ENCODE assay signal across 8 mouse cellular contexts in genomic region chr10:84440181-84440540, GRCm38 (mm10). TPM values are rescaled to one million over a fixed set of nuclear protein-coding genes. Genes with fewer than 3 reads are reported as not detected.
DNase-seq lines count a peak whose midpoint lies in the region; ATAC-seq and TF ChIP-seq lines count a peak whose summit lies in the region.

No protein-coding gene starts in this region.

- peak overlapping the region; percentile 99 for H3K27ac ChIP-seq in kidney, embryonic 14.5 days (ENCODE audit: low read depth, low read length)
- H3K27ac ChIP-seq in bone marrow macrophage, adult 2 months (ENCODE audit: insufficient read depth, low read depth, low read length) = no peak overlapping the region
- peak overlapping the region; percentile 98 for H3K27ac ChIP-seq in hindbrain, embryonic 14.5 days
- H3K27ac ChIP-seq in midbrain, embryonic 15.5 days = peak overlapping the region; percentile 90

- H3K9me3 ChIP-seq in kidney, embryonic 14.5 days (ENCODE audit: control insufficient read depth, low read length) = no peaks in the 10 kb centered on the region
- H3K9me3 ChIP-seq in hindbrain, embryonic 14.5 days (ENCODE audit: control insufficient read depth, low read length) = no peaks in the 10 kb centered on the region
- H3K9me3 ChIP-seq in midbrain, embryonic 15.5 days = no peaks in the 10 kb centered on the region

- peak overlapping the region; percentile 98 for H3K9ac ChIP-seq in kidney, embryonic 14.5 days (ENCODE audit: low read depth, low read length)
- peak overlapping the region; percentile 99 for H3K9ac ChIP-seq in hindbrain, embryonic 14.5 days
- peak overlapping the region; percentile 85 for H3K9ac ChIP-seq in midbrain, embryonic 15.5 days

- intact Hi-C loops in left cerebral cortex, postnatal 4 days (cut with DNase I) = no loop called here

- H3K4me2 ChIP-seq in kidney, embryonic 14.5 days (replicated peaks; ENCODE audit: low read depth, low read length) = peak overlapping the region; percentile 90
- H3K4me2 ChIP-seq in hindbrain, embryonic 14.5 days (replicated peaks) = peak overlapping the region; percentile 91
- peak overlapping the region; percentile 81 for H3K4me2 ChIP-seq in midbrain, embryonic 15.5 days

- no peak for DNase-seq in kidney, postnatal 25 days
- no peak for DNase-seq in hindbrain, embryonic 14.5 days (ENCODE audit: low spot score)
- DNase-seq in retina, postnatal 1 day = no peak
- no peak for DNase-seq in left cerebral cortex, postnatal 4 days
- DNase-seq in thymus, postnatal 36 days = no peak

- peaks cover 28% of the 10 kb centered on the region for H3K4me1 ChIP-seq in kidney, embryonic 14.5 days (ENCODE audit: control insufficient read depth, insufficient read depth, low read length)
- peaks cover 14% of the 10 kb centered on the region for H3K4me1 ChIP-seq in bone marrow macrophage, adult 2 months (ENCODE audit: control insufficient read depth, insufficient read depth, low read length)
- H3K4me1 ChIP-seq in hindbrain, embryonic 14.5 days (replicated peaks; ENCODE audit: control insufficient read depth, insufficient read depth, low read length) = peaks cover 50% of the 10 kb centered on the region
- peaks cover 59% of the 10 kb centered on the region for H3K4me1 ChIP-seq in midbrain, embryonic 15.5 days

- H3K27me3 ChIP-seq in kidney, embryonic 14.5 days (ENCODE audit: control insufficient read depth, insufficient read depth, low read length) = no peaks in the 10 kb centered on the region
- no peaks in the 10 kb centered on the region for H3K27me3 ChIP-seq in hindbrain, embryonic 14.5 days (ENCODE audit: control insufficient read depth, insufficient read depth, low read length)
- no peaks in the 10 kb centered on the region for H3K27me3 ChIP-seq in midbrain, embryonic 15.5 days (replicated peaks)

- peak overlapping the region; percentile 86 for H3K4me3 ChIP-seq in kidney, embryonic 14.5 days (ENCODE audit: low read length)
- H3K4me3 ChIP-seq in bone marrow macrophage, adult 2 months (ENCODE audit: insufficient read depth, low read length) = peak overlapping the region; percentile 88
- H3K4me3 ChIP-seq in hindbrain, embryonic 14.5 days (replicated peaks; ENCODE audit: low read length) = peak overlapping the region; percentile 83
- H3K4me3 ChIP-seq in midbrain, embryonic 15.5 days = peak overlapping the region; percentile 87

- ATAC-seq in kidney, embryonic 14.5 days (ENCODE audit: low FRiP score, low TSS enrichment) = peak; percentile 22
- ATAC-seq in hindbrain, embryonic 14.5 days (ENCODE audit: low FRiP score) = peak; percentile 28
- ATAC-seq in midbrain, embryonic 15.5 days (replicated peaks) = peak; percentile 61

- WGBS in kidney, embryonic 14.5 days = 2% methylated on average over 29 of the region's 32 CpGs
- WGBS in hindbrain, embryonic 14.5 days = 1% methylated on average over 31 of the region's 32 CpGs
- under 1% methylated on average over 32 of the region's 32 CpGs for WGBS in midbrain, embryonic 15.5 days

- TF ChIP-seq CTCF in bone marrow macrophage, adult 2 months (IDR thresholded peaks at IDR 0.05; ENCODE audit: low read depth, low read length) = no peak

- no peaks in the 10 kb centered on the region for H3K36me3 ChIP-seq in kidney, embryonic 14.5 days (ENCODE audit: control insufficient read depth, insufficient read depth, low read length)
- no peaks in the 10 kb centered on the region for H3K36me3 ChIP-seq in hindbrain, embryonic 14.5 days (replicated peaks; ENCODE audit: control insufficient read depth, insufficient read depth)
- no peaks in the 10 kb centered on the region for H3K36me3 ChIP-seq in midbrain, embryonic 15.5 days (replicated peaks)

- TF ChIP-seq POLR2A in bone marrow macrophage, adult 2 months (IDR thresholded peaks at IDR 0.05; ENCODE audit: borderline replicate concordance, low read depth, low read length) = no peak

RNA-seq across cellular contexts. Expression of gene Nuak1, which starts 0.2 kb away (rescaled TPM):
- polyA plus RNA-seq in kidney, embryonic 14.5 days (2014; fragmentation: Nextera tagmentation; extraction: Ambion mirVana) = 3.0 and 4.1 TPM in 2 replicates
- polyA plus RNA-seq in bone marrow macrophage, adult 2 months (2012; ENCODE audit: insufficient read depth, insufficient read length, missing spikeins) = 11.4 and 13.4 TPM in 2 replicates
- 4.9 TPM in 2 replicates for polyA plus RNA-seq in hindbrain, embryonic 14.5 days (2014; fragmentation: Nextera tagmentation; extraction: Ambion mirVana)
- polyA plus RNA-seq in midbrain, embryonic 15.5 days (2015; fragmentation: Nextera tagmentation; extraction: Ambion mirVana) = 5.0 and 6.4 TPM in 2 replicates
- total RNA-seq in left cerebral cortex, postnatal 4 days (2021) = 10 to 100 TPM; 51.7 to 53.0 TPM
